In the genomic region with DNA sequence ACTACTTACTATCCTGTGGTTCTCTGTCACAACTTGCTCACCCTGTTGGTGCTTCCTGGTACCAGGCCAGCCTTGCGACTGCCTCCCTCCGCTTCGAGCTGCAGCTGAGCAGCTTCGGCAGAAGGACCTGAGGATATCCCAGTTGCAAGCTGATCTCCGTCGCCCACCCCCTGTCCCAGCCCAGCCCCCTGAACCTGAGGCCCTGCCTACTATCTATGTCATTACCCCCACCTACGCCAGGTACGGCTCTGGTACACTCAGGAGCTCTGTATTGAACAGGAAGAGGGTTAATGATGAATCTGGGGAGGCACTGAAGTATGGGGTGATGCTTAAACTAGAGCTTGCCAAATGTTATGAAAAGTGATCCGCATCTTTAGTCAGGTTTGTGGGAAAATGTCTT, we compare ENCODE assay signal across 9 mouse cellular contexts. TPM values are rescaled to one million over a fixed set of nuclear protein-coding genes. Genes with fewer than 3 reads are reported as not detected.
DNase-seq lines count a peak whose midpoint lies in the region; ATAC-seq and TF ChIP-seq lines count a peak whose summit lies in the region.
"Had no signal": no experiment of that assay in that cellular context is flagged by ENCODE, and none has a peak within 500 bp of the region (broad histone marks: within the 10 kb centered on the region; RNA-seq: fewer than 3 reads in every experiment).

No protein-coding gene starts in this region.

- H3K4me1 ChIP-seq in heart, embryonic 11.5 days (ENCODE audit: control insufficient read depth, insufficient read depth, low read length), result peaks cover 8% of the 10 kb centered on the region
- peaks cover 3% of the 10 kb centered on the region; the same call in 1 of the 2 replicates for H3K4me1 ChIP-seq in bone marrow, adult 2 months (ENCODE audit: control insufficient read depth, insufficient read depth, low read length)
- H3K4me1 ChIP-seq in hindbrain, embryonic 13.5 days (replicated peaks), result peaks cover 17% of the 10 kb centered on the region

- H3K27ac ChIP-seq in heart, embryonic 11.5 days (ENCODE audit: low read depth, low read length), result no peak overlapping the region
- H3K27ac ChIP-seq in bone marrow, adult 2 months (ENCODE audit: control insufficient read depth, insufficient read depth, low read depth, low read length, poor library complexity), result no peak overlapping the region
- no peak overlapping the region for H3K27ac ChIP-seq in hindbrain, embryonic 13.5 days
- 0 out of 2 replicates have a peak overlapping the region, but pooled peaks have one; percentile 81 for H3K27ac ChIP-seq in macrophage

- no peaks in the 10 kb centered on the region for H3K27me3 ChIP-seq in heart, embryonic 11.5 days (ENCODE audit: control insufficient read depth, insufficient read depth, low read length)
- no peaks in the 10 kb centered on the region for H3K27me3 ChIP-seq in hindbrain, embryonic 13.5 days

- whole genome bisulfite sequencing in heart, embryonic 11.5 days (ENCODE audit: insufficient replicate concordance), result 77% methylated on average over 9 of the region's 9 CpGs
- WGBS in bone marrow, adult 2 months, result 56% methylated on average over 9 of the region's 9 CpGs
- 78% methylated on average over 9 of the region's 9 CpGs for WGBS in hindbrain, embryonic 13.5 days
- 72% methylated on average over 8 of the region's 9 CpGs for WGBS in macrophage (ENCODE audit: missing documents)

- no peak overlapping the region; the same call in 1 of the 2 replicates for H3K4me3 ChIP-seq in heart, embryonic 11.5 days (ENCODE audit: low read depth, low read length)
- H3K4me3 ChIP-seq in bone marrow, adult 2 months (replicated peaks; ENCODE audit: control insufficient read depth, low read depth, low read length), result peak overlapping the region; percentile 43
- peak overlapping the region; percentile 84 for H3K4me3 ChIP-seq in hindbrain, embryonic 13.5 days
- H3K4me3 ChIP-seq in macrophage (ENCODE audit: inconsistent target), result peak overlapping the region; percentile 93

- H3K36me3 ChIP-seq in heart, embryonic 11.5 days (ENCODE audit: control insufficient read depth, insufficient read depth, low read length), result peaks cover 14% of the 10 kb centered on the region
- H3K36me3 ChIP-seq in hindbrain, embryonic 13.5 days, result peaks cover 30% of the 10 kb centered on the region
- H3K36me3 ChIP-seq in macrophage (ENCODE audit: inconsistent target), result peaks cover 15% of the 10 kb centered on the region; the same call in 1 of the 2 replicates

- no peak for ATAC-seq in heart, embryonic 11.5 days (replicated peaks; ENCODE audit: insufficient number of reproducible peaks, low FRiP score, low TSS enrichment)
- ATAC-seq in hindbrain, embryonic 13.5 days (ENCODE audit: low FRiP score), result no peak

- peak overlapping the region; percentile 87 for H3K4me2 ChIP-seq in heart, embryonic 11.5 days
- H3K4me2 ChIP-seq in hindbrain, embryonic 13.5 days, result peak overlapping the region; percentile 84

- no peaks in the 10 kb centered on the region for H3K9me3 ChIP-seq in heart, embryonic 11.5 days (replicated peaks; ENCODE audit: control insufficient read depth, low read length)
- H3K9me3 ChIP-seq in hindbrain, embryonic 13.5 days, result no peaks in the 10 kb centered on the region

- DNase-seq in heart, postnatal 25 days (ENCODE audit: low spot score), result no peak
- no peak for DNase-seq in embryo, embryonic 10 days (ENCODE audit: low spot score)
- no peak for DNase-seq in embryo, embryonic 9.5 days (ENCODE audit: extremely low spot score)
- DNase-seq in kidney, postnatal 10 days, result no peak
- DNase-seq: gastrocnemius, postnatal 14 days had no signal

- TF ChIP-seq CTCF in bone marrow, adult 2 months (IDR thresholded peaks at IDR 0.05; ENCODE audit: control insufficient read depth, insufficient read depth, low read length), result no peak

- peaks cover 47% of the 10 kb centered on the region for H3K79me2 ChIP-seq in macrophage (ENCODE audit: inconsistent target)

- intact Hi-C loops in heart, postnatal 25 days (cut with DNase I), result loop anchor here (2.0 kb wide), 1 partner anchor 19 kb away; the partner anchor contains the start of gene Mta2

- no peak overlapping the region for H3K9ac ChIP-seq in heart, embryonic 11.5 days (ENCODE audit: low read depth, low read length)
- H3K9ac ChIP-seq in hindbrain, embryonic 13.5 days, result peak overlapping the region; percentile 39; the same call in 1 of the 2 replicates

- no peak for TF ChIP-seq POLR2A in bone marrow, adult 2 months (IDR thresholded peaks at IDR 0.05; ENCODE audit: borderline replicate concordance, control insufficient read depth, low read depth, low read length)

RNA-seq across cellular contexts. Expression of gene B3gat3, which starts 1.6 kb away (rescaled TPM):
- polyA plus RNA-seq in heart, embryonic 11.5 days (2014; fragmentation: Nextera tagmentation; extraction: Ambion mirVana), result 33.2 and 35.9 TPM in 2 replicates
- total RNA-seq in heart, postnatal 25 days (2021), result 10 to 100 TPM; 35.9 to 36.7 TPM
- 45.8 and 58.5 TPM in 2 replicates for polyA plus RNA-seq in bone marrow, adult 2 months (2011; ENCODE audit: insufficient read depth, insufficient read length, low replicate concordance, missing spikeins)
- polyA plus RNA-seq in hindbrain, embryonic 13.5 days (2015; fragmentation: Nextera tagmentation; extraction: Ambion mirVana), result 89.7 and 91.8 TPM in 2 replicates
- total RNA-seq in macrophage (2018; cell fraction: chromatin; rRNA removed), result 10 to 100 TPM; 29.6 to 81.2 (median 48.4) TPM
- total RNA-seq in macrophage (2018; cell fraction: cytosol; rRNA removed), result 10 to 100 TPM; 37.3 to 67.2 (median 51.4) TPM
- 10 to 100 TPM; 40.3 to 92.7 (median 59.2) TPM for total RNA-seq in macrophage (2018; cell fraction: nucleus; rRNA removed)
- 38.7 to 45.8 TPM (median 41.0 TPM) in 3 replicates for polyA plus RNA-seq in macrophage (2018)

RNA-seq across cellular contexts. Expression of gene Rom1, which starts 7.4 kb away (rescaled TPM):
- polyA plus RNA-seq in heart, embryonic 11.5 days (2014; fragmentation: Nextera tagmentation; extraction: Ambion mirVana), result 1.2 and 1.7 TPM in 2 replicates
- 10 to 100 TPM; 22.0 to 23.6 TPM for total RNA-seq in heart, postnatal 25 days (2021)
- polyA plus RNA-seq in bone marrow, adult 2 months (2011; ENCODE audit: insufficient read depth, insufficient read length, low replicate concordance, missing spikeins), result 3.6 and 9.7 TPM in 2 replicates
- 1.6 and 1.8 TPM in 2 replicates for polyA plus RNA-seq in hindbrain, embryonic 13.5 days (2015; fragmentation: Nextera tagmentation; extraction: Ambion mirVana)
- total RNA-seq in macrophage (2018; cell fraction: chromatin; rRNA removed), result 1 to 10 TPM in 13 of 26 experiments, under 1 TPM in 12, not detected in 1; 0.54 to 3.8 (median 1.0) TPM
- total RNA-seq in macrophage (2018; cell fraction: cytosol; rRNA removed), result 1 to 10 TPM; 1.0 to 2.9 (median 1.9) TPM
- total RNA-seq in macrophage (2018; cell fraction: nucleus; rRNA removed), result 1 to 10 TPM in 23 of 26 experiments, under 1 TPM in 3; 0.69 to 4.4 (median 2.1) TPM
- 1.3 to 2.3 TPM (median 1.9 TPM) in 3 replicates for polyA plus RNA-seq in macrophage (2018)

RNA-seq across cellular contexts. Expression of gene Eml3, which starts 7.6 kb away (rescaled TPM):
- polyA plus RNA-seq in heart, embryonic 11.5 days (2014; fragmentation: Nextera tagmentation; extraction: Ambion mirVana), result 8.1 and 8.5 TPM in 2 replicates
- total RNA-seq in heart, postnatal 25 days (2021), result 1 to 10 TPM; 8.9 to 9.1 TPM
- polyA plus RNA-seq in bone marrow, adult 2 months (2011; ENCODE audit: insufficient read depth, insufficient read length, low replicate concordance, missing spikeins), result 31.1 and 54.7 TPM in 2 replicates
- 9.4 and 11.3 TPM in 2 replicates for polyA plus RNA-seq in hindbrain, embryonic 13.5 days (2015; fragmentation: Nextera tagmentation; extraction: Ambion mirVana)
- 100 to 1,000 TPM in 9 of 26 experiments, 10 to 100 TPM in 17; 50.6 to 172 (median 87.4) TPM for total RNA-seq in macrophage (2018; cell fraction: chromatin; rRNA removed)
- 10 to 100 TPM; 10.0 to 28.9 (median 19.9) TPM for total RNA-seq in macrophage (2018; cell fraction: cytosol; rRNA removed)
- 10 to 100 TPM; 26.1 to 93.8 (median 46.9) TPM for total RNA-seq in macrophage (2018; cell fraction: nucleus; rRNA removed)
- polyA plus RNA-seq in macrophage (2018), result 17.0 to 32.0 TPM (median 23.3 TPM) in 3 replicates

RNA-seq across cellular contexts. Expression of gene Mta2, which starts 19.9 kb away (rescaled TPM):
- 30.0 and 39.9 TPM in 2 replicates for polyA plus RNA-seq in heart, embryonic 11.5 days (2014; fragmentation: Nextera tagmentation; extraction: Ambion mirVana)
- 10 to 100 TPM; 29.5 to 32.3 TPM for total RNA-seq in heart, postnatal 25 days (2021)
- polyA plus RNA-seq in bone marrow, adult 2 months (2011; ENCODE audit: insufficient read depth, insufficient read length, low replicate concordance, missing spikeins), result 67.4 and 91.6 TPM in 2 replicates
- polyA plus RNA-seq in hindbrain, embryonic 13.5 days (2015; fragmentation: Nextera tagmentation; extraction: Ambion mirVana), result 133 and 137 TPM in 2 replicates
- 100 to 1,000 TPM in 24 of 26 experiments, 10 to 100 TPM in 2; 88.3 to 226 (median 144) TPM for total RNA-seq in macrophage (2018; cell fraction: chromatin; rRNA removed)
- 10 to 100 TPM; 44.2 to 69.6 (median 59.4) TPM for total RNA-seq in macrophage (2018; cell fraction: cytosol; rRNA removed)
- 100 to 1,000 TPM in 7 of 26 experiments, 10 to 100 TPM in 19; 59.1 to 117 (median 82.6) TPM for total RNA-seq in macrophage (2018; cell fraction: nucleus; rRNA removed)
- polyA plus RNA-seq in macrophage (2018), result 63.1 to 68.2 TPM (median 63.7 TPM) in 3 replicates

RNA-seq across cellular contexts. Expression of gene Ganab, which starts 23.9 kb away (rescaled TPM):
- 66.6 and 81.4 TPM in 2 replicates for polyA plus RNA-seq in heart, embryonic 11.5 days (2014; fragmentation: Nextera tagmentation; extraction: Ambion mirVana)
- 10 to 100 TPM; 55.6 to 58.7 TPM for total RNA-seq in heart, postnatal 25 days (2021)
- polyA plus RNA-seq in bone marrow, adult 2 months (2011; ENCODE audit: insufficient read depth, insufficient read length, low replicate concordance, missing spikeins), result 41.4 and 61.7 TPM in 2 replicates
- polyA plus RNA-seq in hindbrain, embryonic 13.5 days (2015; fragmentation: Nextera tagmentation; extraction: Ambion mirVana), result 91.7 and 95.9 TPM in 2 replicates
- 100 to 1,000 TPM in 15 of 26 experiments, 10 to 100 TPM in 11; 45.1 to 179 (median 124) TPM for total RNA-seq in macrophage (2018; cell fraction: chromatin; rRNA removed)
- total RNA-seq in macrophage (2018; cell fraction: cytosol; rRNA removed), result 100 to 1,000 TPM in 2 of 26 experiments, 10 to 100 TPM in 24; 41.7 to 105 (median 69.9) TPM
- total RNA-seq in macrophage (2018; cell fraction: nucleus; rRNA removed), result 100 to 1,000 TPM in 25 of 26 experiments, 10 to 100 TPM in 1; 70.2 to 221 (median 130) TPM
- polyA plus RNA-seq in macrophage (2018), result 70.1 to 93.3 TPM (median 80.1 TPM) in 3 replicates
